Mouse (Mus musculus): Measurements from ENCODE around the gene Entpd8. TPM values are rescaled to one million over a fixed set of nuclear protein-coding genes. Genes with fewer than 3 reads are reported as not detected.

Gene Entpd8
- polyA plus RNA-seq, 1 experiment from 2014 or later, result not detected

GRCm38 (mm10) chr2:25065537-25065936 is 14.6 kb upstream of the Entpd8 start:
- H3K9me3 ChIP-seq (replicated peaks), result no peaks in the 10 kb centered on the region
- no peaks in the 10 kb centered on the region for H3K4me1 ChIP-seq
- H3K4me2 ChIP-seq (replicated peaks), result no peak overlapping the region
- peaks cover 32% of the 10 kb centered on the region for H3K36me3 ChIP-seq
- no peak for ATAC-seq (ENCODE audit: low FRiP score)
- no peak overlapping the region for H3K4me3 ChIP-seq
- H3K9ac ChIP-seq, result no peak overlapping the region
- no peaks in the 10 kb centered on the region for H3K27me3 ChIP-seq
- H3K27ac ChIP-seq, result no peak overlapping the region

GRCm38 (mm10) chr2:25066552-25066951 is 13.6 kb upstream of the Entpd8 start:
- Histone ChIP-seq H3K4me2 (replicated peaks) (no peak overlapping the region), H3K4me1 (no peaks in the 10 kb centered on the region), H3K9me3 (replicated peaks) (no peaks in the 10 kb centered on the region), H3K27ac (no peak overlapping the region), H3K4me3 (no peak overlapping the region), H3K36me3 (peaks cover 22% of the 10 kb centered on the region), H3K27me3 (no peaks in the 10 kb centered on the region), H3K9ac (no peak overlapping the region)
- 86% methylated on average over 4 of the region's 4 CpGs for WGBS
- no peak for ATAC-seq (ENCODE audit: low FRiP score)

GRCm38 (mm10) chr2:25069537-25069936 is 10.6 kb upstream of the Entpd8 start:
- Histone ChIP-seq H3K4me3 (no peak overlapping the region), H3K9me3 (replicated peaks) (no peaks in the 10 kb centered on the region), H3K9ac (no peak overlapping the region), H3K27ac (no peak overlapping the region), H3K27me3 (no peaks in the 10 kb centered on the region), H3K36me3 (no peaks in the 10 kb centered on the region), H3K4me2 (replicated peaks) (no peak overlapping the region), H3K4me1 (no peaks in the 10 kb centered on the region)
- 73% methylated on average over 4 of the region's 4 CpGs for WGBS
- no peak for ATAC-seq (ENCODE audit: low FRiP score)

GRCm38 (mm10) chr2:25072398-25072797 is 7.7 kb upstream of the Entpd8 start:
- 88% methylated on average over 4 of the region's 4 CpGs for WGBS
- no peak for ATAC-seq (ENCODE audit: low FRiP score)
- H3K27ac ChIP-seq, result no peak overlapping the region

GRCm38 (mm10) chr2:25075506-25075905 is 4.6 kb upstream of the Entpd8 start:
- 67% methylated on average over 4 of the region's 4 CpGs for WGBS

More at GRCm38 (mm10) chr2:25072398-25072797, 7.7 kb upstream of the Entpd8 start:
- Histone ChIP-seq H3K4me3 (no peak overlapping the region), H3K4me1 (no peaks in the 10 kb centered on the region), H3K9ac (no peak overlapping the region), H3K36me3 (no peaks in the 10 kb centered on the region), H3K4me2 (replicated peaks) (no peak overlapping the region), H3K9me3 (replicated peaks) (no peaks in the 10 kb centered on the region), H3K27me3 (no peaks in the 10 kb centered on the region)

GRCm38 (mm10) chr2:25078967-25079366 is 1.1 kb upstream of the Entpd8 start:
- Histone ChIP-seq H3K27ac (no peak overlapping the region), H3K36me3 (no peaks in the 10 kb centered on the region), H3K9me3 (replicated peaks) (no peaks in the 10 kb centered on the region), H3K9ac (no peak overlapping the region), H3K27me3 (no peaks in the 10 kb centered on the region), H3K4me2 (replicated peaks) (no peak overlapping the region), H3K4me3 (no peak overlapping the region), H3K4me1 (no peaks in the 10 kb centered on the region)
- 58% methylated on average over 1 of the region's 1 CpGs for WGBS
- no peak for ATAC-seq (ENCODE audit: low FRiP score)

More at GRCm38 (mm10) chr2:25075506-25075905, 4.6 kb upstream of the Entpd8 start:
- H3K36me3 ChIP-seq, result no peaks in the 10 kb centered on the region
- no peak overlapping the region for H3K9ac ChIP-seq
- no peaks in the 10 kb centered on the region for H3K4me1 ChIP-seq
- H3K9me3 ChIP-seq (replicated peaks), result no peaks in the 10 kb centered on the region
- H3K4me2 ChIP-seq (replicated peaks), result no peak overlapping the region
- no peaks in the 10 kb centered on the region for H3K27me3 ChIP-seq
- no peak for ATAC-seq (ENCODE audit: low FRiP score)
- H3K27ac ChIP-seq, result no peak overlapping the region
- H3K4me3 ChIP-seq, result no peak overlapping the region

GRCm38 (mm10) chr2:25083697-25084096 is 3.6 kb downstream of the Entpd8 start:
- no peak for ATAC-seq (ENCODE audit: low FRiP score)
- no peaks in the 10 kb centered on the region for H3K4me1 ChIP-seq
- no peak overlapping the region for H3K27ac ChIP-seq
- no peak overlapping the region for H3K4me3 ChIP-seq
- H3K36me3 ChIP-seq, result no peaks in the 10 kb centered on the region
- no peak overlapping the region for H3K9ac ChIP-seq
- no peaks in the 10 kb centered on the region for H3K27me3 ChIP-seq
- H3K9me3 ChIP-seq (replicated peaks), result no peaks in the 10 kb centered on the region
- WGBS, result 80% methylated on average over 3 of the region's 4 CpGs
- no peak overlapping the region for H3K4me2 ChIP-seq (replicated peaks)

- H3K36me3 ChIP-seq, result no peaks in the 10 kb centered on the region
- ATAC-seq (ENCODE audit: low FRiP score), result no peak
- H3K4me1 ChIP-seq, result no peaks in the 10 kb centered on the region
- 94% methylated on average over 5 of the region's 5 CpGs for WGBS
- no peaks in the 10 kb centered on the region for H3K27me3 ChIP-seq
- H3K9ac ChIP-seq, result no peak overlapping the region
- H3K4me2 ChIP-seq (replicated peaks), result no peak overlapping the region
- no peak overlapping the region for H3K4me3 ChIP-seq
- H3K9me3 ChIP-seq (replicated peaks), result no peaks in the 10 kb centered on the region
- H3K27ac ChIP-seq, result no peak overlapping the region
These were observed 5.5 kb downstream of the Entpd8 start for GRCm38 (mm10) chr2:25085571-25085970.

GRCm38 (mm10) chr2:25087842-25088241 is 7.7 kb downstream of the Entpd8 start:
- 97% methylated on average over 2 of the region's 2 CpGs for WGBS
- no peaks in the 10 kb centered on the region for H3K9me3 ChIP-seq (replicated peaks)
- H3K36me3 ChIP-seq, result no peaks in the 10 kb centered on the region
- H3K4me2 ChIP-seq (replicated peaks), result no peak overlapping the region
- no peak for ATAC-seq (ENCODE audit: low FRiP score)
- no peak overlapping the region for H3K27ac ChIP-seq
- no peaks in the 10 kb centered on the region for H3K4me1 ChIP-seq
- H3K4me3 ChIP-seq, result no peak overlapping the region
- H3K9ac ChIP-seq, result no peak overlapping the region
- no peaks in the 10 kb centered on the region for H3K27me3 ChIP-seq

- no peaks in the 10 kb centered on the region for H3K9me3 ChIP-seq (replicated peaks)
- no peak for ATAC-seq (ENCODE audit: low FRiP score)
- H3K4me1 ChIP-seq, result no peaks in the 10 kb centered on the region
- 0 out of 2 replicates have a peak, but pooled peaks cover 3% of the 10 kb centered on the region for H3K27me3 ChIP-seq
- no peak overlapping the region for H3K27ac ChIP-seq
- H3K9ac ChIP-seq, result no peak overlapping the region
- H3K36me3 ChIP-seq, result no peaks in the 10 kb centered on the region
- WGBS, result 87% methylated on average over 3 of the region's 3 CpGs
- no peak overlapping the region for H3K4me2 ChIP-seq (replicated peaks)
- no peak overlapping the region for H3K4me3 ChIP-seq
These were observed 8.5 kb downstream of the Entpd8 start for GRCm38 (mm10) chr2:25088636-25089035.

GRCm38 (mm10) chr2:25094785-25095108 is 14.6 kb downstream of the Entpd8 start:
- Histone ChIP-seq H3K27ac (no peak overlapping the region), H3K27me3 (peaks cover 12% of the 10 kb centered on the region; the same call in 1 of the 2 replicates), H3K9me3 (replicated peaks) (no peaks in the 10 kb centered on the region), H3K4me3 (peak overlapping the region; percentile 1; the same call in 1 of the 2 replicates), H3K4me1 (peaks cover 7% of the 10 kb centered on the region), H3K9ac (no peak overlapping the region), H3K4me2 (replicated peaks) (peak overlapping the region; percentile 9), H3K36me3 (no peaks in the 10 kb centered on the region)
- 47% methylated on average over 17 of the region's 17 CpGs for WGBS
- ATAC-seq (ENCODE audit: low FRiP score), result no peak

GRCm38 (mm10) chr2:25095109-25095850 is 15.2 kb downstream of the Entpd8 start, which contains the start of gene Noxa1:
TSS of gene Noxa1 (minus strand) at chr2:25095149.
- no peak for ATAC-seq (ENCODE audit: low FRiP score)
- Histone ChIP-seq H3K36me3 (no peaks in the 10 kb centered on the region), H3K9me3 (replicated peaks) (no peaks in the 10 kb centered on the region), H3K4me3 (peak within 1 kb of the TSS; percentile 1; the same call in 1 of the 2 replicates), H3K4me1 (peaks cover 12% of the 10 kb centered on the region), H3K27me3 (peaks cover 12% of the 10 kb centered on the region; the same call in 1 of the 2 replicates), H3K9ac (no peak within 1 kb of the TSS), H3K4me2 (replicated peaks) (peak within 1 kb of the TSS; percentile 9), H3K27ac (no peak within 1 kb of the TSS)
- 49% methylated on average over 28 of the region's 28 CpGs for WGBS

GRCm38 (mm10) chr2:25098005-25098615 is 18.0 kb downstream of the Entpd8 start:
- H3K4me1 ChIP-seq, result peaks cover 17% of the 10 kb centered on the region
- H3K9ac ChIP-seq, result peak overlapping the region; percentile 2; the same call in 1 of the 2 replicates
- H3K9me3 ChIP-seq (replicated peaks), result no peaks in the 10 kb centered on the region
- 75% methylated on average over 3 of the region's 3 CpGs for WGBS
- no peak for ATAC-seq (ENCODE audit: low FRiP score)
- H3K36me3 ChIP-seq, result no peaks in the 10 kb centered on the region
- no peak overlapping the region for H3K27ac ChIP-seq
- H3K4me3 ChIP-seq, result no peak overlapping the region
- no peak overlapping the region for H3K4me2 ChIP-seq (replicated peaks)
- peaks cover 9% of the 10 kb centered on the region; the same call in 1 of the 2 replicates for H3K27me3 ChIP-seq

All from hindbrain, embryonic 12.5 days (tissue).